Mouse (Mus musculus) limb, embryonic 11.5 days (tissue): ENCODE results near the gene Cacna2d4. TPM values are rescaled to one million over a fixed set of nuclear protein-coding genes. Genes with fewer than 3 reads are reported as not detected.
"Not testable (repeated sequence)": the region's sequence is repeated elsewhere in the genome, so short reads cannot be mapped to it uniquely, and the experiment has no call there.

Experiments
- ATAC-seq: fragments of 200-750 bp; cut with Nextera tagmentation; 2 replicates; pipeline ENCODE4 v1.8.0; 2017; ENCODE audit warnings: low read depth; ENCODE audit not compliant: insufficient number of reproducible peaks, low FRiP score, low TSS enrichment
- DNase-seq: peaks from one replicate; pipeline ENCODE4 v3.0.0-alpha.2; 2015; ENCODE audit warnings: low spot score
- H3K27ac ChIP-seq: fragments of 300-500 bp; sonication (generic); replicated peaks from 2 replicates; pipeline ENCODE4 v1.5.1; 2014; ENCODE audit warnings: low read depth, mild to moderate bottlenecking, low read length
- H3K27me3 ChIP-seq: fragments of 300-500 bp; sonication (generic); 2 replicates; pipeline ENCODE4 v1.6.1; 2014; ENCODE audit warnings: mild to moderate bottlenecking, low read length, mixed read lengths; ENCODE audit not compliant: control insufficient read depth, insufficient read depth
- H3K36me3 ChIP-seq: fragments of 300-500 bp; sonication (generic); 2 replicates; pipeline ENCODE4 v1.6.1; 2014; ENCODE audit warnings: mild to moderate bottlenecking, low read length, moderate library complexity, mixed read lengths; ENCODE audit not compliant: control insufficient read depth, insufficient read depth
- H3K4me1 ChIP-seq: fragments of 300-500 bp; sonication (generic); 2 replicates; pipeline ENCODE4 v1.6.1; 2014; ENCODE audit warnings: low read length, mixed read lengths; ENCODE audit not compliant: control insufficient read depth, insufficient read depth
- H3K4me2 ChIP-seq: fragments of 300-500 bp; sonication (generic); 2 replicates; pipeline ENCODE4 v1.6.1; 2014; ENCODE audit warnings: low read depth, mild to moderate bottlenecking, moderate library complexity; ENCODE audit not compliant: severe bottlenecking
- H3K4me3 ChIP-seq: fragments of 300-500 bp; sonication (generic); 2 replicates; pipeline ENCODE4 v1.5.1; 2014; ENCODE audit warnings: low read depth, low read length
- H3K9ac ChIP-seq: fragments of 300-500 bp; sonication (generic); 2 replicates; pipeline ENCODE4 v1.6.1; 2014; ENCODE audit warnings: mild to moderate bottlenecking, low read length
- H3K9me3 ChIP-seq: fragments of 300-500 bp; sonication (generic); 2 replicates; pipeline ENCODE4 v1.6.1; 2016; ENCODE audit warnings: low read length; ENCODE audit not compliant: control insufficient read depth
- WGBS: fragments of 180-500 bp; shearing (Covaris S2); extraction: QIAGEN DNeasy Blood & Tissue Kit; methylation state at CpG from one replicate; pipeline ENCODE4 v1.1.7; 2014; 5-methylcytosine and 5-hydroxymethylcytosine counted together
- polyA plus RNA-seq: library from polyadenylated mRNA; unstranded; fragments of >200 nt; fragmentation: Nextera tagmentation; extraction: Ambion mirVana; gene quantifications from 2 replicates; pipeline ENCODE4 v1.2.1, GENCODE M21; 2014

Gene Cacna2d4
- polyA plus RNA-seq, 1 experiment from 2014 or later: 0.03 TPM

DNA sequence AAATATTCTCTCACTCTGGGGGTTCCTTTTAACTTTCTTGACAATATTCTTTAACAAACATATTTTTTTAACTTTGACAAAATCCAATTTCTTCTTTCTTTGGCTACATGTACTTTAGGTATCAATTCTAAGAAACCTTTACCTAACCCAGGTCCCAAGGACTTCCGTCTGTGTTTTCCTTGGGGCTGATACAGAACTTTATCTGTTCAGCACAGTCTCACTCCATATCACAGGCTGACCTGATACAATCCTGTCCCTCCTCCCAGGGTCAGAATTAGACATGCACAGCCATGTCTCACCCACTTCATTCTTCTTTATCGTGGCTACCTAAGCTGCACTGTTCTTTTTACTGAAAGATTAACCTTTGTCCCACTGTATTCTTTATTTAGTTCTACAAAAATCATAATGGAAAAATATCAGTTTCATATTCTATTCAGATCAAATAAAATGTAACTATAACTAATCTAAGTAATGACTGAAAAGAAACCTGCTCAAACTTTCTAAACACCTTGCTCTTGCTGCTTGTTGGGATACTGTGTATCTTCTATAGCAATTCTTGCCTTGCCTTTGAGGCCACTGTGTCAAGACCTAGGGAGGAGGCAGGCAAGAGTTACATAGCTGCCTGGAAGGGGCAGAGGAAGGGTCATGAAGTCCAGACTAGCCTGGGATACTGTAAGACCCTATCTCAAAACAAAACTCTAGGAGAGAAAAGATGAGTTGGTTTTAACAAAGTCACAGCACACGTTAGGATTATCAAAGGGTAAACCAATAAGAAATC, 124.8 kb downstream of the Cacna2d4 start:
- no peak for DNase-seq
- no peak overlapping the region for H3K4me3 ChIP-seq
- no peak overlapping the region for H3K9ac ChIP-seq
- WGBS: 90% methylated on average over 3 of the region's 3 CpGs
- H3K27ac ChIP-seq: no peak overlapping the region
- no peaks in the 10 kb centered on the region for H3K4me1 ChIP-seq
- H3K9me3 ChIP-seq: no peaks in the 10 kb centered on the region
- H3K36me3 ChIP-seq: peaks cover 19% of the 10 kb centered on the region
- H3K27me3 ChIP-seq: no peaks in the 10 kb centered on the region
- ATAC-seq: no peak
- H3K4me2 ChIP-seq: no peak overlapping the region

DNA sequence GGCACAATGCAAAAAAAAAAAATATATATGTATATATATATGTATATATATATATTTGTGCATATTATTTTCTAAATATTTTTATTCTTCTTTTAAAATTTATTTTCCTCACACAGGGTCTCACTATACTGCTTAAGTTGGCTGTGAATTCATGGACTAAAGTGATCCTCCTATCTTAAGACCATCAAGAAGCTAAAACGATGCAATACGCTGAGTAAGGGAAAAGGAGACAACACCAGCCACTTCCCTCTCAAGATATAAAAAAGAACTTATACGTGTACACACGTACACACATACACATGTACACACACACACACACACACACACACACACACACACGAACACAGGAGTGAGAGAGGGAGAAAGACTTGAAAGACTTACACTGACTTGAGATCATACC, 127.3 kb downstream of the Cacna2d4 start:
- Histone ChIP-seq H3K36me3 (peaks cover 10% of the 10 kb centered on the region; the same call in 1 of the 2 replicates), H3K4me3 (no peak overlapping the region), H3K27ac (no peak overlapping the region), H3K27me3 (no peaks in the 10 kb centered on the region), H3K9ac (no peak overlapping the region), H3K4me2 (no peak overlapping the region), H3K9me3 (no peaks in the 10 kb centered on the region), H3K4me1 (no peaks in the 10 kb centered on the region)
- ATAC-seq (no peak), DNase-seq (no peak)
- WGBS: 95% methylated on average over 5 of the region's 5 CpGs

DNA sequence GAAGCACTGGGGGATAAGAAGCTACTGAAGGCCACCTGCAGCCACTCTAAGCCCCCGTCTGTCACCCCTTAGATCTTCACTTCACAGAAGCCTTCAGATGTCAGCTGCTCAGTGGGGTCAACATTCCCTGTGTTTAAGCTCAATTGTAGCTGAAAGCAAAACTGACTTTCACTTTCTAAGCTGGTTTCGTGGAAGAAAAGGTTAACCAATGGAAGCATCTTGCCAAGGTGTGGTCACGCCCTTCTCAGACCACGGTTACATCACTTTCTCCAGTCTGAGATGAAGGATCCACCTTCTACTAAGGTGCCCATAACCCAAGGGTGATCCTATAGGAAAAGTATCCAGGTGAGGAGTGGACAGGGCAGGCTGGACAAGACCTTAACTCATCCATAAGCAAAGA, 130.5 kb downstream of the Cacna2d4 start:
- H3K27ac ChIP-seq, DNase-seq, H3K9me3 ChIP-seq, H3K27me3 ChIP-seq, H3K4me1 ChIP-seq, H3K4me3 ChIP-seq, H3K36me3 ChIP-seq, H3K4me2 ChIP-seq, ATAC-seq, H3K9ac ChIP-seq: not testable (repeated sequence)
- WGBS: 78% methylated on average over 3 of the region's 4 CpGs

DNA sequence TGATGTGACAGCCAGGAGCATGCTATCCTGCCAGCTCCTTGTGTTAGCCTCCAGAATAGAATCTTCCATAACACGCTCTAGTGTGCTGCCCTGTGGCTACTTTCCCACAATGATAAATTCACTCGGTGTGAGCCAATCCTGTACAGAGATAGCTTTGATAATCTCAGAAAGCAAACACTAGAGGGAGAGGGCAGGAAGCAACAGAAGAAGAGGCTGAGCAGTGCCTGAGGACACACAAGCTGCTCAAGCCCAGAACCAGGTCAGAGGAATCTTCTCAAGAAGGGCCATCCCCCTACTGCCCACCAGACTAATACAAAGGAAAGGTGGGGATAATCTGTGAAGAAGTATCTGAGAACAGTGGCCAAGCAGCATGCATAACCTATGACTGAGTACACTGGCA, 131.1 kb downstream of the Cacna2d4 start:
- H3K27me3 ChIP-seq: no peaks in the 10 kb centered on the region
- H3K4me2 ChIP-seq: no peak overlapping the region
- ATAC-seq (no peak), DNase-seq (no peak)
- H3K9me3 ChIP-seq: no peaks in the 10 kb centered on the region
- H3K9ac ChIP-seq: no peak overlapping the region
- H3K36me3 ChIP-seq: peaks cover 5% of the 10 kb centered on the region; the same call in 1 of the 2 replicates
- H3K4me1 ChIP-seq: no peaks in the 10 kb centered on the region
- no peak overlapping the region for H3K4me3 ChIP-seq
- 93% methylated on average over 2 of the region's 2 CpGs for WGBS
- no peak overlapping the region for H3K27ac ChIP-seq

DNA sequence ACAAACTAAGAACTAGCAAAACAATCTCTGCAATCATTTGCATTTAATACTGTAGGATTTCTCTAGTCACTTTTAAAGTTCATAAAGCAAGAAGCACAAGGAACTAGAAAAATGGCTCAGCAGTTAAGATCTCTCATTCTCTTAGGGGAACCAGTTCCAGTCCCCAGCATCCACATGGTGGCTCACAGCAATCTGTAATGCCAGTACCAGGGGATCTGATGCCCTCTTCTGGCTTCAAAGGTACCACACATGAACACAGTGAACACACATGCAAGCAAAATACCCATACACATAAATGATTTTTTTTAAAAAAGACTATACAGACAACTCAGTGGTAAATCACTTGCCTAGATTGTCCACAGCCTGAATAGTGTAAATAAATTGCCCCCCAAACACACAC, 135.3 kb downstream of the Cacna2d4 start:
- ATAC-seq (no peak), DNase-seq (no peak)
- Histone ChIP-seq H3K36me3 (no peaks in the 10 kb centered on the region; the same call in 1 of the 2 replicates), H3K4me2 (no peak overlapping the region), H3K9ac (no peak overlapping the region), H3K27ac (no peak overlapping the region), H3K27me3 (no peaks in the 10 kb centered on the region), H3K4me1 (no peaks in the 10 kb centered on the region), H3K4me3 (no peak overlapping the region), H3K9me3 (no peaks in the 10 kb centered on the region)

DNA sequence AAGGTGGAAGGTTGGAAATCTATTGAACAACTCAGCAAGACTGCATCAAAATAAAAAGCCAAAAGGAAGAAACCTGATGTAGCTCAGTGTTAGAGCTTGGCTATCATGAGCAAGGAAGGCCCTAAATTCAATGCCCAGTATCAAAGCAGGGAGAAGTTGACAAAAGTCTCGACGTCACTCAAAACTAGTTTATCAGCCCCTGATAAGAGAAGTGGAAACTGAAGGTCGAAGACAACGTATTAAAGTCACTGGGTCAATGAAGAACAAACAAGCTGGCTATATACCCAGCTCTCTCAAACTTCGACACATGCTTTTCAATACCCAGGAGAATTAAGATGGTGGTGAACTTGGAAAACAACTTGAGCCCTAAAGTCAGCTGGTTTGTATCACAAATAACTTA, 135.9 kb downstream of the Cacna2d4 start:
- no peak for DNase-seq
- no peaks in the 10 kb centered on the region for H3K4me1 ChIP-seq
- H3K9ac ChIP-seq: no peak overlapping the region
- no peaks in the 10 kb centered on the region for H3K9me3 ChIP-seq
- H3K27ac ChIP-seq: no peak overlapping the region
- 93% methylated on average over 5 of the region's 5 CpGs for WGBS
- H3K4me3 ChIP-seq: no peak overlapping the region
- no peaks in the 10 kb centered on the region; the same call in 1 of the 2 replicates for H3K36me3 ChIP-seq
- no peak overlapping the region for H3K4me2 ChIP-seq
- H3K27me3 ChIP-seq: no peaks in the 10 kb centered on the region
- no peak for ATAC-seq

DNA sequence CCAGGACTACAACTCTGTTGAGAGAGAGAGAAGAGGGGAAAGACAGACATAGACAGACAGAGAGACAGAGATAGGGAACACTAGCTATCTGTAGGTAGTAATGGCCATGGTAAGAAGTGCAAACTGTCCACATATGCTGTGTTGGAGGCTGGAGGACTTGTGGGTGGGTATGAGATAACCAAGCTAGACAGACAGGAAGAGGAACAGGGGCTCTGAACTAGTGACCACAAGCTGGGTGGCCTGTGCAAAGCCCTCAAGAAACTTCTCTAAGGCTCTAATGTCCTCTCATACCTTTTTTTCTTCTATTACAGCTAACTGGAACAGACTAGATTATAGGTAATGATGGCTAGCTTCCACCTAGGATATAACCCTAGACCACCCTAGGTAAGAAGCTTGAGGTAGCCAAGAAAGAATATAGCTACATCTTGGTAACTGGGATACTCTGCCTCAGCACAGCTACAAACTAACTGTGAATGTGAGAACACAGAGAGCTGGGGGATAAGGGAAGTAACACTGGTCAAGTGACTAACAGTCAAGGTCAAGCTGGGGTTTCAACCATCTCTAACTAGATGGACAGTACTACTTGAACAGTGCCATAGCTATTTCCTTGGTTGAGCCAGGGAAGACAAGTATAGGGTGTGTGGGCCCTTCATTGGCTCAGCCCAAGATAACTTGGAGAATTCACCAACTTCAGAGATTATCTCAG, 136.8 kb downstream of the Cacna2d4 start:
- Histone ChIP-seq H3K27me3 (no peaks in the 10 kb centered on the region), H3K4me2 (no peak overlapping the region), H3K9ac (no peak overlapping the region), H3K9me3 (no peaks in the 10 kb centered on the region), H3K4me3 (no peak overlapping the region), H3K4me1 (no peaks in the 10 kb centered on the region), H3K36me3 (no peaks in the 10 kb centered on the region; the same call in 1 of the 2 replicates), H3K27ac (no peak overlapping the region)
- no peak for ATAC-seq
- no peak for DNase-seq

DNA sequence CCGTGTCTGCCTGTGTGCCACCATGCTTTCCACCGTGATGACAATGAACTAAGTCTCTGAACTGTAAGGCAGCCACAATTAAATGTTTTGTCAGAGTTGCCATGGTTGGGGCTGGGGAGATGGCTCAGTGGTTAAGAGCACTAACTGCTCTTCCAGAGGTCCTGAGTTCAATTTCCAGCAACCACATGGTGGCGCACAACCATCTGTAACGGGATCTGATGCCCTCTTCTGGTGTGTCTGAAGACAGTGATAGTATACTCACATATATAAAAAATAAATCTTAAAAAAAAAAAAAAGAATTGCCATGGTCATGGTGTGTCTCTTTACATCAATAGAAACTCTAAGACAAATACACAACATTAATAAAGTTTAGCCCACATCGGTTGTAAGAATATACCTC, 138.7 kb downstream of the Cacna2d4 start:
- H3K4me1 ChIP-seq: no peaks in the 10 kb centered on the region
- no peaks in the 10 kb centered on the region for H3K27me3 ChIP-seq
- DNase-seq (no peak), ATAC-seq (no peak)
- no peak overlapping the region for H3K9ac ChIP-seq
- no peak overlapping the region for H3K4me2 ChIP-seq
- H3K27ac ChIP-seq: no peak overlapping the region
- H3K4me3 ChIP-seq: no peak overlapping the region
- H3K9me3 ChIP-seq: no peaks in the 10 kb centered on the region
- H3K36me3 ChIP-seq: no peaks in the 10 kb centered on the region
- 87% methylated on average over 5 of the region's 5 CpGs for WGBS
